Mouse (Mus musculus) frontal cortex, adult (tissue): ENCODE measurements around the gene Ptprm.
A peak's percentile ranks its signal among the peaks of the same experiment; 100 is the strongest.

Source experiments
- ATAC-seq: cut with Nextera tagmentation; 2 replicates; pipeline ENCODE4 v1.9.2; 2017; ENCODE audit warnings: mild to moderate bottlenecking, moderate library complexity, mixed read lengths; ENCODE audit not compliant: low TSS enrichment

Ptprm gene

DNA sequence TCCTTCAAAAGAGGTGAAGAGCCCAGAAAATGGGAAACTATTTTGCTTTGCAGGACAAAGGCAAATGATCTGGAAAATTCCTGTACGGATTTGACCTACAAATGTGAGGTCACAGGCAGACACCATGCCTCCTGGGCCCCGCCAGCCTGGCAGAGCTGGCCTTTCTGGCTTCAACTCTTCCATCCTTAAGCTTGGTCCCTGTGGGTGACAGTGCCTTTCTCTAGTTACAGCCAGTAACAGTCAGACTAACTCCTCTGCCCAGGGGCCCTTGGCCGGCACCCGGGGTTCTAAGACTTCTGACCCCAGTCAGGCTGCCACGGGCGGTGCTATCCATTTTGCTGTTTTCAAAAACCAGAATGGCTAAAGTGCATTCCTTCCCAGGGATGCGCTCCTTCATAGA, 217.4 kb downstream of the Ptprm start:
- no peak for ATAC-seq

DNA sequence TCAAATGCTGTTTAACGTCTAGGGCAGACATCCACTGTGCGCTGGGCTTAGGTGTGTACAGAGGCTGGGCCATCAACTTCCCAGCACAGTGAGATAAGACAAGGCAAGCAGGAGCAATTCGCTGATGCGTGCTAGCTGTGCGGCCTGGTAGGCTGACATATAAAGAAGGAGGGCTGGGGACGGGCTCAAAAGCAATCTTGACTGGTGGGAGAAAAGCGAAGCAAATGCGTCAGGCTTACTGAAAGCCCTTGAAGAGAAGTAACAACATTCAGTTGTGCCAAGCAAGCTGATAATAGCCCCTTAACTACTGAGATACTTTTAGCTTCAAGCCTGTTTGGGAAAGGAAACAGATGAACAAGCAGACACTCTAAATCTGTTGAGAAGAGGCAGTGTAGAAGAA, 217.8 kb downstream of the Ptprm start:
- ATAC-seq, result peak; percentile 62

DNA sequence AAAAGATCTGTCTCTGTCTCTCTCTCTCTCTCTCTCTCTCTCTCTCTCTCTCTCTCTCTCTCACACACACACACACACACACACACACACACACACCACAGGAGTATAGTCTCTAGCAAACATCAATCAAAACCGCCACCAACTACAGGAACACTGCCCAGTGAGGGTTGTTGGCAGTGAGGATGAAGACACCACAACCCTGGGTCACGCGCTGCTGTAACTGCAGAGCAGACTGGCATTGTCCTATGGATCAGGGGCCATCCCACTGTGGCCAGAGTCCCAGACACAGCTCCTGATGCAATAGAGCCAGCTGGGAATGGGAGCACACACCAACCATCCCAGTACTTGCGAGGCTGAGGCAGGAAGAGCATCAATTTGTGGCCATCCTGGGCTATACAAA, 220.0 kb downstream of the Ptprm start:
- ATAC-seq, result no peak

DNA sequence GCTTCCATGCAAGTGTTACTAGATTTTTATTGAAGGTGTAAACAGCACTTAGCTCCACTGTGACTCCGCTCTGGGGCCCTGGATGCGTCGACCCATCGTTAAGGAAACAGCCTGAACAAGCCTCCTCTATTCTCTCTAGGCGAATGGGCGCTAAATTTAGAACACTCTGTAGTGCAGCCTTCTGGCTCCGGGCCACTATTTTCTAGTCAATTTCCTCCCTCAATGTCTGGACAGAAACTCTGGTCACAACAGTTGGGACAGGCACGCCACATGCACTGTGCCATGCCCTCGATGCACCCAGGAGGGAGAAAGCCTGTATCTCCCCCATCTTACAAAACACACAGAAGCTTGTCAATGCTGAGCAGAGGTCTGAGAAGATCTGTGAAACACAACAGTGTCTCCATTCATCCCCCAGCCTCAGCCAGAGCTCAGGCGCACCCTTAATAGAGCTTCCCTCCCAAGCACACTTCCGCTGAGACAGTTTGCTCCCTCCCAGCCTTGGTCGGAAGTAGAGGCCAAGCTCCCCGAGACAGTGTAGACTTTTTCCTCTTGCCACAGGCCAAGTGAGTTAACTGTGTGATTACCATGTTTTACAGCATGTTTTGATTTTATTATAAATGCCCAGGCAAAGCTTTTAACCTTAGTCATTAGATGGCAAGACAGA, 220.7 kb downstream of the Ptprm start:
- peak; percentile 51; the same call in 1 of the 2 replicates for ATAC-seq

DNA sequence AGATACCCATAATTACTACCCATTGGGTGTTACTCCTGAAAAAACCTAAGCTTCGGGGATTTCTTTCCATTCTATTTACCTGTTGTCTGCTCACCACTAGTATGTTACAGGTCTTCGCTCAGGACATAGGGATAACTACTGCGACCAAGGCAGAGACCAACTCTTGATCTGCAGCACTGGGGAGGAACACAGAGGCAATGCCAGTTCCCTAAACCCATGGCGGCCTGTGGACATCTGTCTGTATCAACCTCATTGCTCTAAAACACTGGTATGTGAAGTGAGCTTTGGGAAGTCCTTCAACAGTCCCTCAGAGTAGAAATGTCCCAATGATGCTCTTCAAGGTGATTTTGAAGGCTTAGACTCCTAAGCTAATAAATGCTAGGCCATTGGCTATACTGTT, 221.2 kb downstream of the Ptprm start:
- ATAC-seq, result no peak

DNA sequence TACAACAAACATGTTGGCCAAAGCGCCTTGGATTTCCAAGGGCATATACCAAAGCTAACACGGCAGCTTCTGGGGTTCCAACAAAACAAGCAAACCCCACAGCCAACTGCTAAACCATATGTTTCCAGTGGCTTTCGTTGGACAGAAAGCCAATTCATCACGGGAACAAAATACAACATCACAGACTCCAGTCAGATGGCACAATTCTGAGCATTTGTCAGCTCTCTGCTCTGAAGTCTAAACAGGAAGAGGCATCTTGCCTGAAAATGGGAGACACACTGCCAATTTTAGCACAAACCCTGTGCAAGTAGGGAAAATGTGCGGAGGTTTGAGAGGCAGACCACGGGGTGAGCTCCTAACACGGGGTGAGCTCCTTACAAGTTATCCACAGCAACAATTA, 226.7 kb downstream of the Ptprm start:
- peak; percentile 60; the same call in 1 of the 2 replicates for ATAC-seq

DNA sequence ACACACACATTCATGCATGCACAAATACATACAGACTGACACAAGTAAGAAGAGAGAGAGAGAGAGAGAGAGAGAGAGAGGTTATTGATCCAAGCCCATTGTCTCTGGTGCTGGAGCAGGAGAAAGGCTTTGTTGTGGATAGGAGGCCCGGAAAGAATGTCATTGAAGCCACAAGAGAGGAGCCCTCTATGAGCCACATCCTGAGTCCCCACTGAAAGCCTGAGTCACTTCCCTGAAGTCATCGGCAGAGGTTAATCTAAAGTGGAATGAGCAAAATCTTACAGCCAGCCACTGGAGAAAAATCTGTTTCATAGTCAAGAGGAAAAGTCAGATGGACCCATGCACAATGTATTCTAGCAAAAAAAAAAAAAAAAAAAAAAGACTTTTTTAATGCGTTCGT, 228.7 kb downstream of the Ptprm start:
- no peak for ATAC-seq

DNA sequence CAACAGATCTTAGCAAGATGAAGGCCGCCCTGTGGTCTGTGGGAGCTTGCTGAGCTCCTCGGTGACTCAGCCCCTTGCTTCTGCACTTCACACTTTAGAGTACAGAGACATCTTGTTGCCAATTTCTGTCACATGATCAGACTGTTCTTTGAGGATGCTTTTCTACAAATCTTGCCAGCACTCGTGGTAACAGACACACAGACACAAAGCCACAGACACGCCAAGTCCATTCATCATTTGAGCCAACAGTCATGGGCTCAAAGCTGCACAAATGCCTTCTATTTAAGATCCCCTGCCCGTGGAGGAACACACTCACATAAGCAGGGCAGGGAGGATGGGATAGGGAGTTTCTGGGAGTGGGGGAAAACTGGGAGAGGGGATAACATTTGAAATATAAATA, 230.0 kb downstream of the Ptprm start:
- ATAC-seq, result peak; percentile 65

DNA sequence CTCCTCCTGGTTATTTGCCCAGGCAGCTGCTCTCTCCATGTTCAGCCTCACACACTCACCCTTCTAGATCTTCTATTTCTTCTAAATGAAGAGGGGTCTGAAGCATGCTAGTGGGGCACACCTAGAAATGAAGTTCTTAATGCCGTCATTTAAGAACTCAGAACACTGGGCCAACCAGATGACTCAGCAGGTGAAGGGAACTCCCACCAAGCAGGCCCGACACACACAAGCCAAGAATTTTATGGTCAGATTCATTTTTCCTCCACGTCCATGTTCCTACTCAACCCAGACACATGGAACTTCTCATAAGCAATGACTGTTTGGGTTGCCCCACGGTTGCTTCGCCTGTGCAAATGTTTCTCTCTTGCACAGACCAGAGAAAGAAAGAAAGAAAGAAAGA, 230.5 kb downstream of the Ptprm start:
- ATAC-seq, result no peak

DNA sequence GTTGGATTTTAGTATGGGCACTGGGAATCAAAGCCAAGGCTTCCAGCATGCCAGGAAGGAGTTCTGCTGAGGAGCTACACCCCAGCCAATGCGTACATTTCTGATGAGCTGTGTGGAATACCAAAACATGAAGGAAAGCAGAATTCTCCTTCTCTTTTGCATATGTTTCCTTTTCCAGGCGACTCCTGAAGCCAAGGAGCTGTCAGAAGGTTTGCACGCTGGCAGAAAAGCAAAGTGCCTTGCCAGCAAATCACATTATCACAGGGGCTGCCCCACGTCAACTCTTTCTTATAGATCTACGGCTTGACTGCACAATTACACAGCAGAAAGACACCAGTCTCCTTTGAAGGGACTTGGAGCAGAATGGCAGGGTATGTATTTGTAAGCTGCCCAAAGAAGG, 233.4 kb downstream of the Ptprm start:
- peak; percentile 50; the same call in 1 of the 2 replicates for ATAC-seq

DNA sequence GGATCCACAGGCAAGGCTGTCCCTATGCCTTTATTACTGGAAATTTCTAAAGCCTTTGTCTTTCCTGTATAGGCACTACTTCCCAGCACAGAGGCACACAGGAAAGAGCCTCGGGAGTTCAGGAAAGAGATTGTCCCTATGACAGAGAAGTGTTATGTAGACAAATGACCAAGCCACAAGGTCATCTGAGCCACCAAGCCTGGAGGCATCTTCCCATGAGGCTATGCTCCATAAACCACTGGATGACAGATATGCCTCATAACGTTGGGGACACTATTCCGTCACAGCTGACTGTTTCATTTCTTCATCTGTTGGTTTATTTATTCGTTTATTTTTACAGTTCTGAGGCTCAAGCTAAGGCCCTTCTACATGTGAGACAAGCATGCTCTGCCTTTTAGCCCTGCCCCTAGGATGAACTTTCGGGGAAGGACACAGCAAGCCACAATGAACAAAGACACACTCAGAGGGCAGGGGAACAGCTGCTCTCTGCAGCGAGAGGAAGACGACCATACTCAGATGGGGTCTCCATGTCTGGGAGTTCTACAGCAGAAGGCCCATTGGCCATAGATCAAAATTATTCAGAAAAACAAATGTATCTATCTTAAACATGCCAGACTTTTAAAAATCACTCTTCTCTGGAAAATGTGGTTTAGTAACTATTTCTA, 235.4 kb downstream of the Ptprm start:
- ATAC-seq, result no peak

DNA sequence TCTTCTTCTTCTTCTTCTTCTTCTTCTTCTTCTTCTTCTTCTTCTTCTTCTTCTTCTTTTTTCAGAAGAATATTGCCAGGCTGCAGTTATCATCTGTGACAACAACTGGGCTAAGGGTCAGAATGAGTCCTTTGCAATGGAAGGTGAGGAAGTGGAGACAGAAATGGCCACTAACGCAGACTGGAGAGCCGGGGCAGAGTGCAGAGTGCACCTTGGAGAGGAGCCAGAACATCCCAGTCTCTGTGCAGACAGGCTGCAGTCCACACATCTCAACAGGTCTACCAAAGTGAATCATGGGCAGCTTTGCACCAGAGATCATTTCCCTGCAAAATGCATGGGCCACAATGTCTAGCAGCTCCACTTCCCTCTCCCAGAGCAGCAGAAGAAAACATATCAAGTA, 239.4 kb downstream of the Ptprm start:
- no peak for ATAC-seq

DNA sequence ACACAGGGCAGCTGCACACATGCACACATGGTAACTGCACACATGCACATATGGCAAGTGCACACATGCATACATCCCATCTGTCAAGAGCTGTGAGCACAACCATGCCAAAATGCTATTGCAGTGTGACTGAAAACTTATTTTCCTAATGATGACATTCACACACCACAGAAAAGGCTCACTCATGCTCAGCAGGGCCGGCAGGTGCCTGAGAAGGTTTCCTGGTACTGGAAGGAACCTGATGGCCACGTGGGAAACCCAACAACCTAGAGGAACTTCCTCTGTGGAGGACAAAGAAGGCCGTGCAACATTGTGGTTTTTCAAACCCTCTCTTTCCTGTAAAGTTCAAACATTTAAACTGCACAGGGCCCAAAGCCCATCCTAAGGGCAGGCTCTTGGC, 241.6 kb downstream of the Ptprm start:
- ATAC-seq, result no peak

DNA sequence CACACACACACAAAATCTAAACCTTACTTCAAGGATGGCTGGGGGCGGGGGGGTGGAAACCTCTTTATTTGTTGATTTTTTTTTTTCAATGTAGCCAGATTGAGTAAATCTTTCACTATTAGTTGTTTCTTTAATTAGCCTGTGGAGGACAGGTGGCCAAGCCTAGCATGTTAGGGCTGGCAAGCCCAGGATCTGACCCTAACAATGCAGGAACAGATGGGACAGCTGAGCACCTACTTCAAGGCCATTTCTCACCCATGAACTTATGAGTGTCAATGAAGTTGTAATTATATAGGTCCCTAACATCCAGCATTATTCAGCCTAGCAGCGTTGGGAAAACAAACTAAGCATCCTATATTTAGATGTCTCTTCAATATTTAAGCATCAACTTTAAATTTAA, 248.1 kb downstream of the Ptprm start:
- ATAC-seq, result no peak

DNA sequence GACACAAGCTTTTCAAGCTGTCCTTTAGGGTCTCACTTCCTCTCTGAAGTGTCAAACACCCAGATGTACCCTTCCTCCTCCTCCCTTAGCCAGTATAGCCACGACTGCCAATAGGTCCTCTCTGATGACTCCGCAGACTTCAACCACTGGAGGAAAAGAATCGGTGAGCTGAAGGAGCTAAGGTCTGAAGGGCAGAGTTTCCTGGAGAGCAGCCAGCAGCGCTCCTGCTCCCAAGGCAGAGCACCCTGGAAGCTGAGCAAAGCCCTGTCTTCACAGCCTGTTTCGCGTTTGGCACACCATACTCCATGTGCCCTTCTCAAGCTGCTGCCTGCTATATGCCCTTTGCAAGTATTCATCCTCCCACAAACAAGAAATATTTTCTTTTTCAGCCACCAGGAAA, 252.2 kb downstream of the Ptprm start:
- no peak for ATAC-seq

DNA sequence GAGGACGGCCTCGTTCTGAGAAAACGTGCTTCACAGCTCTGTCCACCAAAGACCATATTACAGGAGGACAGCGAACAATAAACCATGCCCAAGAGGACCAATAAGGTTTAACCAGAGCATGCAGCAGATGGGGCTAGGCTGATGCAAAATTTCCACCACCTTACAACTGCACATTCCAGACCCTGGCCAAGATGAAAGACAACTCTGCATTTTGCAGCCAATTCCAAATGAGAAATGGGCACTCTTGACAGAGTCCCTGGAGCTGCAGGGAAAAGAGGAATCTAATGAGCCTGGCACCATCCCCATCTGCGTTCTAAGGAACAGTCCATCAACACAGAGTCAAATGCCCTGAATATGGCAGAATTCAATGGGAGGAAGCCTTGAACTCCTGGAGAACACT, 263.3 kb downstream of the Ptprm start:
- no peak for ATAC-seq

DNA sequence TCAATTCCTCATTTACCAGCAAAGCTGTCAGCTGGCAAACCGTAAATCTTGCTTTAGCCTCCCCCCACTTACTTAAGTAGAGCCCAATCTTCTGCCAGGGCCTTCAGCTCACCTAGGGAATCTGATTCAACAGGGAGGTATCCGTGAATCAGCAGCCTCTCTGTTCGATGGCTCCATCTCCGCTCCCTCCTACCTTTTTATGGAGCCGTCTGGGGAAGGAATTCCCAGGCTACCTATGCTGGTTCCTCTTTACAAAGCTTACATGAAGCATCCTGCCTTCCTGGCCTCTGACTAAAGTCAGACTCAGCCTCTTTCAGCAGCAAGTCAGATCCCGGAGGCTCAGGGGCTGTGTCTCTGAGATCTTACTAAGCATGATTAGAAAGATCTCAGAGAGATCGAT, 264.1 kb downstream of the Ptprm start:
- no peak for ATAC-seq

DNA sequence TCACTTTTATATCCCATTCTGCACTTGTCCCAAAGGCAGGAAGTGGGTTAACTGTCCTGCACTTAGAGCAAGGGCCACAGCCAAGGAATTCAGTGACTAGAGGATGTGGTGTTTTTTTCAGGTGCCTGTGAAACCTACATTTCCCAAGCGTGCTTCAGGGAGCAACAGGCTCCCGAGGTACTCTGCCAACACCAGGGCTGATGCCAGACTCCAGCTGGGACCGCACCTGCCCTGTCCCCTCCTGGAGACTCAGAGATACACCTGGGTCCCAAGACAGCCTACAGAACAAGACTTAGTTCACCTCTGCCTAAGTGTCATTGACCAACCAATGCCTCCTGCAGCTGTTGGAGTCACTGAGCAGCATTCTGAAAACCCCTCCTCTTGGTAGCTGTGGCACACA, 264.6 kb downstream of the Ptprm start:
- no peak for ATAC-seq

DNA sequence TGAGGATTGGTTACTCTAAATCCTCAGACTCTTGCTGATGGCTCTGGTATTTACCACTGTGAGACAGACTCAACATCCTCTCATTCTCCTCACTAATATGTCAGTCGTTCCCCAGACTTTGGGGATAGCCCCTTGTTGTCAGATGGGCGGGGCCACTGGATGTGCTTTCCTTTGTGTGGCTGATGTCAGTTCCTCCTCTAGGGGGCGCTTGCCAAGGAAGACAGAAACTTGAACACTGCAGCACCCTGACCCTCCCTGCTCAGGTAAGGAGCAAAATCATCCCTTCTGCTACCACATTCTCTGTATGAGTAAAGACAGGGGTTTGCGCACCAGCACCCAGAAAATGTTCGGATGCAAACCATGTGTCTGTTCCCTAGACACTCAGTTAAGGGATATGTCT, 266.7 kb downstream of the Ptprm start:
- ATAC-seq, result no peak

DNA sequence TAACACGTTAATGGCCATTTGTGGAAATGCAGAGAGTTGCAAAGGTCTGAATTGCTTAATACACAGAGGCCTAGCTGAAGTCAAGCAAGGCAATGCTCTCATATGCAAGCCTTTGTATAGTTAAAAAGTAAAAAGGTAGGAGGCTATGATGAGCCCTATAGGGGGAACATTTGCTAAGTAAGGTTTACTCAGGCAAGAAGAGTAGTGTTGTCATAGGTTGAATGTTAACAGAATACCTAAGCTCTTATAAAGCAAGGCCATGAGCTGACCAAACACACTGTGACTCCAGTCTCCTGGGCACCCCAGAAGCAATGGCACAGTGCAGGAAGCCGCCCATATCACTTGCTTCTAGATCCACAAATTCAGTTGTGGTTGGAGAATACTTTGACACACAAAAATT, 267.4 kb downstream of the Ptprm start:
- no peak for ATAC-seq

DNA sequence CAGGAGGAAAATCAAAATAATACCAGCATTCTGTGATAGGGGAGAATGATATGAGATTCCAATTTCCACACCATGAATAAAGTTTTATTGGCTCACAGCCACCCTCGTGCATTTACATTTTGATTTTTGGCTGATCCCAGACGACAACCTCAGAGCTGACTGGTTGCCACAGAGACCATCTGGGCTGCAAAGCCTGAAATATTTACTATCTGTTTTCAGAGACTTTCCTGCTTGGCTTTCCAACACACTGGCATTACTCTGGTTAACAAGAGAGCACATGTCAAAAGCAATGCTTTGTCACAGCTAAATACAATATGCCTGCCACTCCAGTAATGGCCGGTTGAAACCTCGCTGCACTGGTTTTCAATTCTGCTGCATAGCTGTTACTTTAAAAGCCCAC, 269.8 kb downstream of the Ptprm start:
- no peak for ATAC-seq

DNA sequence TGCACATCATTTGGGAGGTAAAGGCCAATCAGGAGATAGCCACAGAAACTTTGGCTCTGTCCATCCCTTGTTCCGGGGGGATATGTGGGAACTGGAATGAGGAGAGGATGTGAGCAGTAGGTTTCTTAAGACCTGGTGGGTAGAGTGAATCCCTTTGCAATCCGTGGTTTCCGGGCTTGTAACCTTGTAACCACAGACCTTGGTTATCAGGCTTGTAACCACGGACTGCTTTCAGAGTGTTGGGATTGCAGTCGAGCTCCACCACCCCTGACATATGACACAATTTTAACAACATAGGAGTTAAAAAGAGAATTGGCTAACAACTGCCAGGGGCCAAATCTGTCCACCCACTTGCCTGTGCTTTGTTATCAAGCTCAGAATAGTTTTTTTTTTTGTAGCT, 270.2 kb downstream of the Ptprm start:
- ATAC-seq, result no peak

DNA sequence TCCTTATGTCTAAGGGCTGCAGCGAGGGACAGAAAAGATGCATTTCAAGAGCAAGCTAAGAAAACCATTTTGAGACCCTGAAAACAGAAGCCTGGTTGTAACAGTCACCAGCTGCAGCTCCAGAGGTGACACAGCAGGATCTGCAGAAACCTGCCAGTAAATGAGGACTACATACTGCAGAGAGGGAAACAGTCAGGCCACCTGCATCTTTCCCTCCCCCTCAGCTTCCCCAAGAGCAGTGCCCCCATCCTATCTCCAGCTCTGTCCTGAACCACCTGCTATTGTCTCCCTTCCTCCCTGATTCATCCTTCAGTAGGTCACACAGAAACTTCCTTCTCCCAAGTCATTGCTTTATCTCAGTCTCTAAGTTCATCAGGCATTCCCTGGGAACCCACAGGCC, 274.7 kb downstream of the Ptprm start:
- no peak for ATAC-seq

DNA sequence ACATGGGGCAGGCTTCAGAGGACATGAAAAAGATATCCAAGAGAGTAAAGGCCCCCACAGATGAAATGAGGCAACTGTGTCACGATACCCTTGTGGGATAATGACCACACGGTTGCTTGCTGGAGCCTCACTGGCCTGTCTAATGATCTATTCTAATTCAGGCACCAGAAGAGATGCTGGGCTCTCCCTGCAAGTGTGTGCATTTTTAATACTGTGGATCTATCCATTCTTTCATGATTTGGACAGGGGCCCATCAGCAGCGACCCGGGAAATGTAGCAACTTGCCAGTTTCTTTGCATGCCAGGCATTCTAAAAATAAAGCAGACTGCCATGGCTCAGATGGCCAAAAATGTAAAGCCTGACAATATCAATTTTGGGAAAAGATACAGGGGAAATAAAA, 280.7 kb downstream of the Ptprm start:
- peak; percentile 36 for ATAC-seq
